ENCODE assay signal across 15 mouse cellular contexts in the genomic region with DNA sequence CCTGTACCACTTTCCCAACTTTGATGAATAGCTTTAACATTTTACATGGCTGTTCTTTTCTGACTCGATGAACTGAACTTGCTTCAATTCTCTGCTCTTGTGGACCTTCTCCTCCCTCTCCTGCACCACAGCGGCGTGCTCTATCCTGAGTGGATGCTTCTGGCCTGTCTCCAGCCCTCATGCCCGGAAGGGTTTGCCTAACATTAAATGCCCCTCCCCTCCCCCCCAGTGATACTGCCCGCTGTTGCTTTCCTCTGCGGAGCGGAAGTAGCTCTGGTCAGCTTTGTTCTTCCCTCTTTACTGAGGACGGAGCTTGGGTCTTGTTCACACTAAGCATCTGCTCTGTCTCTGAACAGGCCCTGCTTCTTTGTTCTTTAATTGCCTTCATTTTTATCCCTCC. TPM values are rescaled to one million over a fixed set of nuclear protein-coding genes. Genes with fewer than 3 reads are reported as not detected.
A peak's percentile ranks its signal among the peaks of the same experiment; 100 is the strongest.
DNase-seq lines count a peak whose midpoint lies in the region; ATAC-seq and TF ChIP-seq lines count a peak whose summit lies in the region.
"Had no signal": no experiment of that assay in that cellular context is flagged by ENCODE, and none has a peak within 500 bp of the region (broad histone marks: within the 10 kb centered on the region; RNA-seq: fewer than 3 reads in every experiment).

No protein-coding gene starts in this region.

- peak overlapping the region; percentile 33; the same call in 1 of the 2 replicates for H3K9ac ChIP-seq in heart, embryonic 13.5 days
- no peak overlapping the region for H3K9ac ChIP-seq in midbrain, embryonic 12.5 days (replicated peaks)
- H3K9ac ChIP-seq in midbrain, postnatal 0 days (replicated peaks; ENCODE audit: low read length, poor library complexity, severe bottlenecking): no peak overlapping the region
- no peak overlapping the region for H3K9ac ChIP-seq in limb, embryonic 14.5 days (ENCODE audit: low read depth, low read length, severe bottlenecking)

- TF ChIP-seq POLR2A in limb, embryonic 14.5 days (IDR thresholded peaks at IDR 0.05; ENCODE audit: borderline replicate concordance, extremely low read depth, insufficient read depth, insufficient read length): no peak

- H3K4me3 ChIP-seq in heart, embryonic 13.5 days: no peak overlapping the region
- H3K4me3 ChIP-seq in midbrain, embryonic 12.5 days: no peak overlapping the region
- no peak overlapping the region for H3K4me3 ChIP-seq in midbrain, postnatal 0 days (ENCODE audit: low read depth, low read length)
- no peak overlapping the region for H3K4me3 ChIP-seq in limb, embryonic 14.5 days (replicated peaks; ENCODE audit: low read length)

- WGBS in heart, embryonic 13.5 days: 60% methylated on average over 8 of the region's 8 CpGs
- WGBS in midbrain, embryonic 12.5 days: 57% methylated on average over 8 of the region's 8 CpGs
- WGBS in midbrain, postnatal 0 days: 46% methylated on average over 8 of the region's 8 CpGs
- 53% methylated on average over 8 of the region's 8 CpGs for WGBS in limb, embryonic 14.5 days

- no peaks in the 10 kb centered on the region for H3K9me3 ChIP-seq in heart, embryonic 13.5 days
- no peaks in the 10 kb centered on the region for H3K9me3 ChIP-seq in midbrain, embryonic 12.5 days
- no peaks in the 10 kb centered on the region for H3K9me3 ChIP-seq in midbrain, postnatal 0 days (ENCODE audit: low read length)
- no peaks in the 10 kb centered on the region for H3K9me3 ChIP-seq in limb, embryonic 14.5 days (ENCODE audit: control insufficient read depth, low read length)

- no peak overlapping the region for H3K4me2 ChIP-seq in heart, embryonic 13.5 days
- H3K4me2 ChIP-seq in midbrain, embryonic 12.5 days (replicated peaks): no peak overlapping the region
- no peak overlapping the region for H3K4me2 ChIP-seq in midbrain, postnatal 0 days (ENCODE audit: low read depth, low read length, poor library complexity, severe bottlenecking)
- no peak overlapping the region for H3K4me2 ChIP-seq in limb, embryonic 14.5 days (replicated peaks; ENCODE audit: low read depth, low read length, severe bottlenecking)

- peaks cover 17% of the 10 kb centered on the region for H3K36me3 ChIP-seq in heart, embryonic 13.5 days
- peaks cover 10% of the 10 kb centered on the region; the same call in 1 of the 2 replicates for H3K36me3 ChIP-seq in midbrain, embryonic 12.5 days
- H3K36me3 ChIP-seq in midbrain, postnatal 0 days (ENCODE audit: insufficient read depth, low read length): no peaks in the 10 kb centered on the region; the same call in 1 of the 2 replicates
- H3K36me3 ChIP-seq in limb, embryonic 14.5 days (ENCODE audit: control insufficient read depth, insufficient read depth, low read length): peaks cover 18% of the 10 kb centered on the region

- H3K27ac ChIP-seq in heart, embryonic 13.5 days (replicated peaks): peak overlapping the region; percentile 20; the same call in 1 of the 2 replicates
- H3K27ac ChIP-seq in midbrain, embryonic 12.5 days (replicated peaks): peak overlapping the region; percentile 42
- no peak overlapping the region for H3K27ac ChIP-seq in midbrain, postnatal 0 days (ENCODE audit: low read depth, low read length)
- H3K27ac ChIP-seq in limb, embryonic 14.5 days (replicated peaks; ENCODE audit: low read depth, low read length): 0 out of 2 replicates have a peak overlapping the region, but pooled peaks have one; percentile 33
- H3K27ac ChIP-seq: macrophage had no signal

- H3K4me1 ChIP-seq in heart, embryonic 13.5 days: peaks cover 75% of the 10 kb centered on the region
- peaks cover 56% of the 10 kb centered on the region for H3K4me1 ChIP-seq in midbrain, embryonic 12.5 days
- peaks cover 14% of the 10 kb centered on the region for H3K4me1 ChIP-seq in midbrain, postnatal 0 days (ENCODE audit: insufficient read depth, low read length)
- H3K4me1 ChIP-seq in limb, embryonic 14.5 days (ENCODE audit: control insufficient read depth, insufficient read depth, low read length): peaks cover 25% of the 10 kb centered on the region

- ATAC-seq in heart, embryonic 13.5 days (ENCODE audit: extremely low read depth, insufficient number of reproducible peaks, low FRiP score, low TSS enrichment): no peak
- no peak for ATAC-seq in midbrain, embryonic 12.5 days (ENCODE audit: low FRiP score, low read depth)
- ATAC-seq in midbrain, postnatal 0 days (ENCODE audit: low FRiP score): no peak
- no peak for ATAC-seq in limb, embryonic 14.5 days (ENCODE audit: low FRiP score, low read depth)

- TF ChIP-seq CTCF in midbrain, postnatal 0 days (IDR thresholded peaks at IDR 0.05): no peak

- DNase-seq in heart, postnatal 14 days: no peak
- no peak for DNase-seq in midbrain, postnatal 0 days (ENCODE audit: low spot score)
- DNase-seq in limb, embryonic 14.5 days (ENCODE audit: low spot score): no peak
- DNase-seq in urinary bladder, postnatal 14 days (ENCODE audit: low spot score): no peak
- DNase-seq in embryo, embryonic 10 days (ENCODE audit: low spot score): no peak
- no peak for DNase-seq in cerebellum, adult 11-12 months
- DNase-seq: adrenal gland, postnatal 36 days; cerebellum, postnatal 36 days; heart, adult 18-20 months; thymus, postnatal 4 days had no signal

- intact Hi-C loops in heart, postnatal 14 days (cut with DNase I): no loop called here

- no peaks in the 10 kb centered on the region for H3K27me3 ChIP-seq in heart, embryonic 13.5 days (replicated peaks)
- no peaks in the 10 kb centered on the region for H3K27me3 ChIP-seq in midbrain, embryonic 12.5 days
- H3K27me3 ChIP-seq in midbrain, postnatal 0 days (ENCODE audit: insufficient read depth, low read length): no peaks in the 10 kb centered on the region
- no peaks in the 10 kb centered on the region for H3K27me3 ChIP-seq in limb, embryonic 14.5 days (ENCODE audit: control insufficient read depth, insufficient read depth, low read length)

RNA-seq across cellular contexts. Expression of a gene that starts 34.4 kb away (rescaled TPM):
- 8.2 and 8.6 TPM in 2 replicates for polyA plus RNA-seq in heart, embryonic 13.5 days (2015; fragmentation: Nextera tagmentation; extraction: Ambion mirVana)
- total RNA-seq in heart, postnatal 14 days (2021): 100 to 1,000 TPM in 1 of 2 experiments, 10 to 100 TPM in 1; 94.2 to 109 TPM
- 11.0 and 14.8 TPM in 2 replicates for polyA plus RNA-seq in midbrain, embryonic 12.5 days (2016; fragmentation: Nextera tagmentation; extraction: Ambion mirVana)
- 36.3 and 41.6 TPM in 2 replicates for total RNA-seq in midbrain, postnatal 0 days (2014; rRNA removed)
- 11.5 and 14.6 TPM in 2 replicates for polyA plus RNA-seq in midbrain, postnatal 0 days (2015; fragmentation: Nextera tagmentation; extraction: Ambion mirVana)
- polyA plus RNA-seq in limb, embryonic 14.5 days (2012; rRNA removed): 20.2 and 37.0 TPM in 2 replicates
- polyA plus RNA-seq in limb, embryonic 14.5 days (2014; fragmentation: Nextera tagmentation; extraction: Ambion mirVana): 14.6 and 15.2 TPM in 2 replicates

RNA-seq across cellular contexts. Expression of a gene that starts 52.5 kb away (rescaled TPM):
- polyA plus RNA-seq in heart, embryonic 13.5 days (2015; fragmentation: Nextera tagmentation; extraction: Ambion mirVana): not detected in 2 replicates
- not detected for total RNA-seq in heart, postnatal 14 days (2021)
- polyA plus RNA-seq in midbrain, embryonic 12.5 days (2016; fragmentation: Nextera tagmentation; extraction: Ambion mirVana): not detected in 2 replicates
- total RNA-seq in midbrain, postnatal 0 days (2014; rRNA removed): not detected in 2 replicates
- polyA plus RNA-seq in midbrain, postnatal 0 days (2015; fragmentation: Nextera tagmentation; extraction: Ambion mirVana): not detected in 2 replicates
- not detected in 2 replicates for polyA plus RNA-seq in limb, embryonic 14.5 days (2012; rRNA removed)
- not detected in 2 replicates for polyA plus RNA-seq in limb, embryonic 14.5 days (2014; fragmentation: Nextera tagmentation; extraction: Ambion mirVana)
- total RNA-seq: adrenal gland, postnatal 36 days; heart, adult 18-20 months; left cerebral cortex, postnatal 36 days had no signal
- polyA plus RNA-seq: macrophage; small intestine, adult 2 months had no signal
